Mouse (Mus musculus): ENCODE measurements around the gene Neurod2. TPM values are rescaled to one million over a fixed set of nuclear protein-coding genes. Genes with fewer than 3 reads are reported as not detected.

Neurod2 gene
- polyA plus RNA-seq, 1 experiment from 2014 or later, result not detected

GRCm38 (mm10) chr11:98338507-98338961, 9.1 kb upstream of the Neurod2 start:
- Histone ChIP-seq H3K27me3 (ENCODE audit: insufficient read depth, low read length) (peaks cover 87% of the 10 kb centered on the region), H3K4me2 (peak overlapping the region; percentile 98), H3K4me3 (ENCODE audit: low read depth, low read length) (peak overlapping the region; percentile 52), H3K27ac (ENCODE audit: low read depth) (no peak overlapping the region), H3K9me3 (ENCODE audit: low read depth, low read length) (no peaks in the 10 kb centered on the region), H3K36me3 (ENCODE audit: insufficient read depth) (no peaks in the 10 kb centered on the region), H3K9ac (peak overlapping the region; percentile 48), H3K4me1 (ENCODE audit: insufficient read depth) (0 out of 2 replicates have a peak, but pooled peaks cover 4% of the 10 kb centered on the region)
- ATAC-seq (ENCODE audit: insufficient read depth), result no peak
- peak; percentile 30 for DNase-seq
- WGBS, result under 1% methylated on average over 54 of the region's 57 CpGs
- no peak for TF ChIP-seq CTCF (IDR thresholded peaks at IDR 0.05; ENCODE audit: low read depth)

- no peak overlapping the region for H3K9ac ChIP-seq
- no peak for ATAC-seq (ENCODE audit: insufficient read depth)
- no peak overlapping the region for H3K27ac ChIP-seq (ENCODE audit: low read depth)
- no peaks in the 10 kb centered on the region for H3K36me3 ChIP-seq (ENCODE audit: insufficient read depth)
- H3K27me3 ChIP-seq (ENCODE audit: insufficient read depth, low read length), result peaks cover 97% of the 10 kb centered on the region
- no peaks in the 10 kb centered on the region for H3K4me1 ChIP-seq (ENCODE audit: insufficient read depth)
- no peaks in the 10 kb centered on the region for H3K9me3 ChIP-seq (ENCODE audit: low read depth, low read length)
- WGBS, result 15% methylated on average over 13 of the region's 13 CpGs
- H3K4me3 ChIP-seq (ENCODE audit: low read depth, low read length), result no peak overlapping the region
- no peak overlapping the region for H3K4me2 ChIP-seq
- peak; percentile 57 for TF ChIP-seq CTCF (IDR thresholded peaks at IDR 0.05; ENCODE audit: low read depth)
- no peak for DNase-seq
Observed at GRCm38 (mm10) chr11:98336245-98337107, 7.0 kb upstream of the Neurod2 start.

DNA sequence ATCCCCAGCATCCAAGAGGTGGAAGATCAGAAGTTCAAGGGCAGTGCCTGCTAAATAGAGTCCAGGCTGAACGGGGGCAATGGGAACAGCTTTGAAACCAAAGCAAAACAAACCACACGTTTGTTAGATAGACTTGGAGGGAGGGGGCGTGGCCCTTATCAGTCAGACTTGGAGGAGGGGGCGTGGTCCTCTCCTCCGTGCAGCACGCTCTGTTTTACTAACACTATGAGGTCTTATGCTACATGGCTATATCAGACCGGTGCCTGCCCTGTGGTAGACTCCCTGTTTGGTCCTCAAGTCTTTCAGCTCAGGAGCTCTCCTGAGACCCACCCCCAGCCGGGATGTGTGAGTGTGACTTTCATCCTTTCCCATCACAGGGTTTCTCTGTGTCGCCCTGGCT, 5.8 kb upstream of the Neurod2 start:
- no peak overlapping the region for H3K4me3 ChIP-seq (ENCODE audit: low read depth, low read length)
- H3K9me3 ChIP-seq (ENCODE audit: low read depth, low read length), result no peaks in the 10 kb centered on the region
- ATAC-seq (ENCODE audit: insufficient read depth) (no peak), DNase-seq (peak; percentile 45)
- H3K9ac ChIP-seq, result no peak overlapping the region
- no peak for TF ChIP-seq CTCF (IDR thresholded peaks at IDR 0.05; ENCODE audit: low read depth)
- H3K27me3 ChIP-seq (ENCODE audit: insufficient read depth, low read length), result peaks cover 99% of the 10 kb centered on the region
- H3K27ac ChIP-seq (ENCODE audit: low read depth), result no peak overlapping the region
- WGBS, result 5% methylated on average over 9 of the region's 9 CpGs
- no peaks in the 10 kb centered on the region for H3K4me1 ChIP-seq (ENCODE audit: insufficient read depth)
- no peak overlapping the region for H3K4me2 ChIP-seq
- no peaks in the 10 kb centered on the region for H3K36me3 ChIP-seq (ENCODE audit: insufficient read depth)

- no peaks in the 10 kb centered on the region for H3K4me1 ChIP-seq (ENCODE audit: insufficient read depth)
- DNase-seq, result no peak
- WGBS, result 2% methylated on average over 35 of the region's 41 CpGs
- TF ChIP-seq CTCF (IDR thresholded peaks at IDR 0.05; ENCODE audit: low read depth), result no peak
- ATAC-seq (ENCODE audit: insufficient read depth), result no peak
- no peaks in the 10 kb centered on the region for H3K36me3 ChIP-seq (ENCODE audit: insufficient read depth)
- no peaks in the 10 kb centered on the region for H3K9me3 ChIP-seq (ENCODE audit: low read depth, low read length)
- H3K9ac ChIP-seq, result no peak overlapping the region
- no peak overlapping the region; the same call in 1 of the 2 replicates for H3K4me2 ChIP-seq
- peaks cover 99% of the 10 kb centered on the region for H3K27me3 ChIP-seq (ENCODE audit: insufficient read depth, low read length)
- H3K27ac ChIP-seq (ENCODE audit: low read depth), result no peak overlapping the region
- H3K4me3 ChIP-seq (ENCODE audit: low read depth, low read length), result no peak overlapping the region
Observed at GRCm38 (mm10) chr11:98333981-98334741, 4.7 kb upstream of the Neurod2 start.

GRCm38 (mm10) chr11:98333263-98333696, 3.8 kb upstream of the Neurod2 start:
- DNase-seq, result no peak
- Histone ChIP-seq H3K4me3 (ENCODE audit: low read depth, low read length) (no peak overlapping the region), H3K9ac (no peak overlapping the region), H3K4me2 (no peak overlapping the region), H3K36me3 (ENCODE audit: insufficient read depth) (no peaks in the 10 kb centered on the region), H3K9me3 (ENCODE audit: low read depth, low read length) (no peaks in the 10 kb centered on the region), H3K4me1 (ENCODE audit: insufficient read depth) (no peaks in the 10 kb centered on the region), H3K27ac (ENCODE audit: low read depth) (no peak overlapping the region), H3K27me3 (ENCODE audit: insufficient read depth, low read length) (peaks cover 100% of the 10 kb centered on the region)
- TF ChIP-seq CTCF (IDR thresholded peaks at IDR 0.05; ENCODE audit: low read depth), result no peak
- no peak for ATAC-seq (ENCODE audit: insufficient read depth)
- WGBS, result 72% methylated on average over 10 of the region's 10 CpGs

DNA sequence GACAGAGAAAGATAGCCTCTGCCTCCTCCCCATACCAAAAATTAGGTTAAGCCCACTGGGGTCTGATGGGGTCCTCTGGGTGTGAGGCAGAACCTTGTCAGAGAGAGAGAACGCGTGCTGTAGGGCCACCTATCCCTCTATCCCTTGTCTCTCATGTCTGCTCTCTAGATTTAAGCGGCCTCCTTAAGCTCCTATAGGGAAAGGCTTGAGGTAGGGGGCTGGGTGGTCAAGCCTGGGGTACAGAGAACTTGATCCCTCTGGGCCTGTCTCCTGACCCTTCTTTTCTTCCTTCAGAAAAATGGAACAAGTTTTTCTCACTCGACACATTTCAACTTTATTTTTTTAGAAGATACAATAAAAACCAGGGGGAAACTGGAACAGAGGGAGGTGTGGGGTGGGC, 3.4 kb upstream of the Neurod2 start:
- no peak for ATAC-seq (ENCODE audit: insufficient read depth)
- no peak overlapping the region for H3K4me2 ChIP-seq
- H3K27me3 ChIP-seq (ENCODE audit: insufficient read depth, low read length), result peaks cover 100% of the 10 kb centered on the region
- no peak for DNase-seq
- no peak overlapping the region for H3K4me3 ChIP-seq (ENCODE audit: low read depth, low read length)
- no peaks in the 10 kb centered on the region for H3K36me3 ChIP-seq (ENCODE audit: insufficient read depth)
- no peak overlapping the region for H3K27ac ChIP-seq (ENCODE audit: low read depth)
- TF ChIP-seq CTCF (IDR thresholded peaks at IDR 0.05; ENCODE audit: low read depth), result no peak
- H3K9ac ChIP-seq, result no peak overlapping the region
- no peaks in the 10 kb centered on the region for H3K9me3 ChIP-seq (ENCODE audit: low read depth, low read length)
- no peaks in the 10 kb centered on the region for H3K4me1 ChIP-seq (ENCODE audit: insufficient read depth)
- WGBS, result 65% methylated on average over 4 of the region's 4 CpGs

GRCm38 (mm10) chr11:98332186-98332585, 2.7 kb upstream of the Neurod2 start:
- no peak overlapping the region for H3K4me2 ChIP-seq
- no peaks in the 10 kb centered on the region for H3K4me1 ChIP-seq (ENCODE audit: insufficient read depth)
- DNase-seq (no peak), ATAC-seq (ENCODE audit: insufficient read depth) (no peak)
- no peaks in the 10 kb centered on the region for H3K9me3 ChIP-seq (ENCODE audit: low read depth, low read length)
- H3K4me3 ChIP-seq (ENCODE audit: low read depth, low read length), result no peak overlapping the region
- TF ChIP-seq CTCF (IDR thresholded peaks at IDR 0.05; ENCODE audit: low read depth), result no peak
- H3K36me3 ChIP-seq (ENCODE audit: insufficient read depth), result no peaks in the 10 kb centered on the region
- WGBS, result 72% methylated on average over 3 of the region's 3 CpGs
- peaks cover 100% of the 10 kb centered on the region for H3K27me3 ChIP-seq (ENCODE audit: insufficient read depth, low read length)
- no peak overlapping the region for H3K27ac ChIP-seq (ENCODE audit: low read depth)
- H3K9ac ChIP-seq, result no peak overlapping the region
